Mouse (Mus musculus): ENCODE data around the gene Man2a1.

GRCm38 (mm10) chr17:64780753-64781490, 180.4 kb downstream of the Man2a1 start:
- TF ChIP-seq CTCF (IDR thresholded peaks at IDR 0.05; ENCODE audit: control insufficient read depth, insufficient read depth, insufficient read length) (no peak), MAX (IDR thresholded peaks at IDR 0.05) (no peak), CEBPB (IDR thresholded peaks at IDR 0.05; ENCODE audit: low read depth) (no peak), USF1 (IDR thresholded peaks at IDR 0.05; ENCODE audit: low read depth) (no peak), MYOD1 (IDR thresholded peaks at IDR 0.05; ENCODE audit: control insufficient read depth, insufficient read length, low read depth) (no peak)

All from C2C12 (cell line).